Mouse (Mus musculus): ENCODE measurements around the gene Vwa1.

DNA sequence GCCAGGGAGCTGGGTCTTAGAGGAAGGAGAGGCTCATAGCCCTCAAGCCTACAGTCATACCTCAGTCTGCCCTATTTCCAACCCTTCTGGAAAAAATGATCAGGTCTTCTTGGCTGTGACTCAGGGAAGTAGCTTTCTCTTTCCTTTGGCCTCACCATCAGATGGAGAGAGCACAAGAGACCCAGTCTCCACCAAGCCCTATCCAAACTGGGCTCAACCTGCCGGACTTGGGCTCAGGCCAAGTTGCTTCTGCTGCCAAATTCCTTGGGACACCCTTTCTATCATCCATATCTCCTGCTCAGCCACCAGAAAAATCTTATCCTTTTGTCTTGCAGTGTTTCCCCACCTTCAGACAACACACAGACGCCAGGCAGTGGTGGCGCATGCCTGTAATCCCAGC, 1.4 kb upstream of the Vwa1 start:
- TF ChIP-seq CTCF (IDR thresholded peaks at IDR 0.05; ENCODE audit: extremely low read depth, insufficient read depth, insufficient read length, insufficient replicate concordance), result no peak
- TF ChIP-seq POLR2A (IDR thresholded peaks at IDR 0.05; ENCODE audit: low read depth, low read length), result no peak

All from spleen, adult 2 months (tissue).